Mouse (Mus musculus) MEL (cell line): ENCODE measurements around the gene Ndufb7. TPM values are rescaled to one million over a fixed set of nuclear protein-coding genes. Genes with fewer than 3 reads are reported as not detected.

Experiments
- DNase-seq: peaks from one replicate; pipeline ENCODE4 v3.0.0; 2011; ENCODE audit warnings: low read depth, low spot score
- H3K27ac ChIP-seq: 2 replicates; pipeline ENCODE4 v1.5.1; 2012; ENCODE audit warnings: low read depth, mild to moderate bottlenecking, control low read depth, low read length, moderate library complexity; ENCODE audit not compliant: control insufficient read depth
- H3K27me3 ChIP-seq, 2 experiments: fragments of 150-350 bp in 1 of 2; sonication (generic) in 1 of 2; 2 replicates each; pipeline ENCODE4 v1.6.1; 2012; ENCODE audit warnings: low read length in 2 of 2, mild to moderate bottlenecking in 2 of 2, improper control_type of control experiment in 1 of 2, moderate library complexity in 1 of 2; ENCODE audit not compliant: insufficient read depth in 2 of 2, control insufficient read depth in 1 of 2
- H3K36me3 ChIP-seq, 2 experiments: 2 replicates each; pipeline ENCODE4 v1.6.1; 2012 to 2014; ENCODE audit warnings: low read length in 2 of 2, improper control_type of control experiment in 1 of 2, inconsistent platforms in 1 of 2, mild to moderate bottlenecking in 1 of 2; ENCODE audit not compliant: insufficient read depth in 2 of 2, control insufficient read depth in 1 of 2
- H3K4me1 ChIP-seq, 2 experiments: fragments of 150-350 bp in 1 of 2; sonication (generic) in 1 of 2; 2 replicates each; pipeline ENCODE4 v1.6.1; 2012; ENCODE audit warnings: low read length in 2 of 2, improper control_type of control experiment in 1 of 2, mild to moderate bottlenecking in 1 of 2; ENCODE audit not compliant: insufficient read depth in 2 of 2, control insufficient read depth in 1 of 2
- H3K4me3 ChIP-seq, 2 experiments: fragments of 150-350 bp in 1 of 2; sonication (generic) in 1 of 2; 2 replicates each; pipeline ENCODE4 v1.5.1; 2012; ENCODE audit warnings: low read depth in 2 of 2, low read length in 2 of 2, mild to moderate bottlenecking in 2 of 2, moderate library complexity in 2 of 2, control low read depth in 1 of 2, improper control_type of control experiment in 1 of 2; ENCODE audit not compliant: control insufficient read depth in 1 of 2, insufficient read depth in 1 of 2
- H3K79me2 ChIP-seq: 2 replicates; pipeline ENCODE4 v1.6.1; 2012; ENCODE audit warnings: mild to moderate bottlenecking, low read length, moderate library complexity; ENCODE audit not compliant: control insufficient read depth, poor library complexity, insufficient read depth
- H3K9ac ChIP-seq: 2 replicates; pipeline ENCODE4 v1.6.1; 2012; ENCODE audit warnings: low read depth, mild to moderate bottlenecking, control low read depth, low read length, moderate library complexity; ENCODE audit not compliant: control insufficient read depth, poor library complexity, severe bottlenecking
- H3K9me3 ChIP-seq: fragments of 150-350 bp; sonication (generic); replicated peaks from 2 replicates; pipeline ENCODE4 v1.6.1; 2012; ENCODE audit warnings: mild to moderate bottlenecking, low read length, improper control_type of control experiment, moderate library complexity; ENCODE audit not compliant: insufficient read depth
- CHD1 ChIP-seq: IDR thresholded peaks from 2 replicates; pipeline ENCODE4 v1.6.1; 2012; ENCODE audit warnings: low read depth, mild to moderate bottlenecking, inconsistent platforms, low read length, improper control_type of control experiment
- CHD2 ChIP-seq: IDR thresholded peaks from 2 replicates; pipeline ENCODE4 v1.6.1; 2011; ENCODE audit warnings: low read length, improper control_type of control experiment
- CTCF ChIP-seq, 3 experiments: IDR thresholded peaks in 2 of 3; conservative IDR thresholded peaks in 1 of 3; 2 replicates each; pipeline ENCODE4 v1.5.1; 2011 to 2012; ENCODE audit warnings: low read length in 3 of 3, low read depth in 2 of 3, mild to moderate bottlenecking in 2 of 3, improper control_type of control experiment in 1 of 3, inconsistent platforms in 1 of 3, mixed read lengths in 1 of 3, moderate library complexity in 1 of 3; ENCODE audit not compliant: control insufficient read depth in 1 of 3, insufficient read depth in 1 of 3, poor library complexity in 1 of 3, severe bottlenecking in 1 of 3
- EP300 ChIP-seq, 2 experiments: IDR thresholded peaks; 2 replicates each; pipeline ENCODE4 v1.6.1; 2011; ENCODE audit warnings: improper control_type of control experiment in 2 of 2, low read length in 2 of 2, low read depth in 1 of 2, mild to moderate bottlenecking in 1 of 2
- ETS1 ChIP-seq: IDR thresholded peaks from 2 replicates; pipeline ENCODE4 v1.6.1; 2012; ENCODE audit warnings: low read depth, mild to moderate bottlenecking, inconsistent platforms, low read length, improper control_type of control experiment, moderate library complexity
- GABPA ChIP-seq: IDR thresholded peaks from 2 replicates; pipeline ENCODE4 v1.6.1; 2012; ENCODE audit warnings: low read depth, mild to moderate bottlenecking, inconsistent platforms, low read length, improper control_type of control experiment, moderate library complexity
- GATA1 ChIP-seq: IDR thresholded peaks from 2 replicates; pipeline ENCODE4 v1.6.1; 2011; ENCODE audit warnings: low read depth, low read length, improper control_type of control experiment
- HCFC1 ChIP-seq: IDR thresholded peaks from 2 replicates; pipeline ENCODE4 v1.6.1; 2012; ENCODE audit warnings: low read depth, mild to moderate bottlenecking, inconsistent platforms, low read length, improper control_type of control experiment, moderate library complexity
- KAT2A ChIP-seq: conservative IDR thresholded peaks from 2 replicates; pipeline ENCODE4 v1.6.1; 2012; ENCODE audit warnings: low read depth, low read length, improper control_type of control experiment, inconsistent platforms
- MAFK ChIP-seq: IDR thresholded peaks from 2 replicates; pipeline ENCODE4 v1.6.1; 2011; ENCODE audit warnings: low read depth, mild to moderate bottlenecking, low read length, improper control_type of control experiment, borderline replicate concordance
- MXI1 ChIP-seq: IDR thresholded peaks from 2 replicates; pipeline ENCODE4 v1.6.1; 2011; ENCODE audit warnings: mild to moderate bottlenecking, low read depth, low read length, improper control_type of control experiment
- MYB ChIP-seq: IDR thresholded peaks from 2 replicates; pipeline ENCODE4 v1.6.1; 2011; ENCODE audit warnings: mild to moderate bottlenecking, low read depth, low read length, improper control_type of control experiment
- MYC ChIP-seq: IDR thresholded peaks from 2 replicates; pipeline ENCODE4 v1.6.1; 2011; ENCODE audit warnings: low read depth, mild to moderate bottlenecking, low read length, improper control_type of control experiment, moderate library complexity
- POLR2A ChIP-seq, 2 experiments: IDR thresholded peaks; 2 replicates each; pipeline ENCODE4 v1.6.1; 2011 to 2012; ENCODE audit warnings: low read length in 2 of 2, mild to moderate bottlenecking in 2 of 2, control low read depth in 1 of 2, improper control_type of control experiment in 1 of 2, low read depth in 1 of 2, moderate library complexity in 1 of 2; ENCODE audit not compliant: control insufficient read depth in 1 of 2, insufficient read depth in 1 of 2, poor library complexity in 1 of 2
- POLR2AphosphoS2 ChIP-seq: IDR thresholded peaks from 2 replicates; pipeline ENCODE4 v1.6.1; 2011; ENCODE audit warnings: low read length, improper control_type of control experiment
- POLR2AphosphoS5 ChIP-seq: IDR thresholded peaks from 2 replicates; pipeline ENCODE4 v1.6.1; 2012; ENCODE audit warnings: low read depth, borderline replicate concordance, mild to moderate bottlenecking, inconsistent platforms, low read length, moderate library complexity, mixed read lengths
- RAD21 ChIP-seq: IDR thresholded peaks from 2 replicates; pipeline ENCODE4 v1.6.1; 2011; ENCODE audit warnings: mild to moderate bottlenecking, low read depth, low read length, improper control_type of control experiment
- RCOR1 ChIP-seq: IDR thresholded peaks from 2 replicates; pipeline ENCODE4 v1.6.1; 2012; ENCODE audit warnings: low read depth, mild to moderate bottlenecking, inconsistent platforms, low read length, improper control_type of control experiment
- SIN3A ChIP-seq: IDR thresholded peaks from 2 replicates; pipeline ENCODE4 v1.6.1; 2012; ENCODE audit warnings: low read length, improper control_type of control experiment, inconsistent platforms
- TAL1 ChIP-seq: IDR thresholded peaks from 2 replicates; pipeline ENCODE4 v1.6.1; 2012; ENCODE audit warnings: mild to moderate bottlenecking, inconsistent platforms, low read length, moderate library complexity, mixed read lengths
- TBP ChIP-seq: IDR thresholded peaks from 2 replicates; pipeline ENCODE4 v1.8.0; 2011; ENCODE audit warnings: low read depth, low read length, improper control_type of control experiment
- TCF12 ChIP-seq: IDR thresholded peaks from 2 replicates; pipeline ENCODE4 v1.6.1; 2014; ENCODE audit warnings: low read depth, mild to moderate bottlenecking, inconsistent platforms, low read length, improper control_type of control experiment, moderate library complexity
- UBTF ChIP-seq: IDR thresholded peaks from 2 replicates; pipeline ENCODE4 v1.6.1; 2012; ENCODE audit warnings: low read depth, mild to moderate bottlenecking, inconsistent platforms, low read length, improper control_type of control experiment, moderate library complexity, borderline replicate concordance; ENCODE audit not compliant: insufficient read depth
- USF1 ChIP-seq: IDR thresholded peaks from 2 replicates; pipeline ENCODE4 v1.6.1; 2014; ENCODE audit warnings: low read depth, mild to moderate bottlenecking, inconsistent platforms, low read length, improper control_type of control experiment, moderate library complexity
- USF2 ChIP-seq, 2 experiments: IDR thresholded peaks; 2 replicates each; pipeline ENCODE4 v1.6.1; 2011 to 2012; ENCODE audit warnings: improper control_type of control experiment in 2 of 2, low read length in 2 of 2, borderline replicate concordance in 1 of 2, inconsistent platforms in 1 of 2, low read depth in 1 of 2, mild to moderate bottlenecking in 1 of 2; ENCODE audit not compliant: insufficient read depth in 1 of 2
- ZC3H11A ChIP-seq: IDR thresholded peaks from 2 replicates; pipeline ENCODE4 v1.6.1; 2012; ENCODE audit warnings: low read depth, mild to moderate bottlenecking, inconsistent platforms, low read length, improper control_type of control experiment
- ZKSCAN1 ChIP-seq: IDR thresholded peaks from 2 replicates; pipeline ENCODE4 v1.6.1; 2012; ENCODE audit warnings: low read depth, mild to moderate bottlenecking, inconsistent platforms, low read length, improper control_type of control experiment, moderate library complexity
- ZMIZ1 ChIP-seq: IDR thresholded peaks from 2 replicates; pipeline ENCODE4 v1.6.1; 2012; ENCODE audit warnings: low read depth, mild to moderate bottlenecking, inconsistent platforms, low read length, improper control_type of control experiment, moderate library complexity
- ZNF384 ChIP-seq: IDR thresholded peaks from 2 replicates; pipeline ENCODE4 v1.6.1; 2012; ENCODE audit warnings: low read depth, mild to moderate bottlenecking, inconsistent platforms, low read length, improper control_type of control experiment
- polyA plus RNA-seq, 2 experiments: library from polyadenylated mRNA; stranded (reverse) in 1 of 2; unstranded in 1 of 2; fragments of >175 nt in 1 of 2; fragments of >200 nt in 1 of 2; gene quantifications; 2 replicates each; pipeline versions ENCODE4 v1.2.1 to v1.2.4; 2012; ENCODE audit warnings: low replicate concordance in 2 of 2, low read depth in 1 of 2; ENCODE audit not compliant: insufficient read length in 2 of 2, insufficient read depth in 1 of 2, missing spikeins in 1 of 2
- total RNA-seq: library from RNA; depleted of rRNA; stranded (reverse); fragments of 300-350 nt; gene quantifications from 2 replicates; pipeline ENCODE4 v1.2.3, GENCODE M21; 2012

The Ndufb7 gene
- total and polyA plus RNA-seq, 3 experiments: 194 to 311 TPM; not detected in 1

- no peak for DNase-seq
- H3K9me3 ChIP-seq: no peaks in the 10 kb centered on the region
- TF ChIP-seq ZMIZ1 (no peak), UBTF (no peak), TAL1 (no peak), POLR2AphosphoS5 (no peak), TCF12 (no peak), GATA1 (no peak), GABPA (no peak), RCOR1 (no peak), POLR2AphosphoS2 (no peak), POLR2A (IDR thresholded peaks at IDR 0.05; ENCODE audit: control insufficient read depth in 1 of 2, insufficient read depth in 1 of 2, low read depth in 1 of 2, low read length in 2 of 2, poor library complexity in 1 of 2) (no peak), CTCF (IDR thresholded peaks at IDR 0.05 in 2 of 3, conservative IDR thresholded peaks at IDR 0.05 in 1 of 3; ENCODE audit: control insufficient read depth in 1 of 3, insufficient read depth in 1 of 3, low read depth in 2 of 3, low read length in 3 of 3, poor library complexity in 1 of 3, severe bottlenecking in 1 of 3) (no peak), USF2 (IDR thresholded peaks at IDR 0.05; ENCODE audit: borderline replicate concordance in 1 of 2, insufficient read depth in 1 of 2, low read depth in 1 of 2, low read length in 2 of 2) (no peak), CHD2 (no peak), MAFK (no peak)
- no peak overlapping the region for H3K27ac ChIP-seq
- no peak overlapping the region for H3K9ac ChIP-seq
- peaks cover 15 to 25% of the 10 kb centered on the region in 2 experiments for H3K4me1 ChIP-seq
- peaks cover 0 to 15% of the 10 kb centered on the region in 2 experiments; a peak in 2 of 4 replicates for H3K36me3 ChIP-seq
- H3K27me3 ChIP-seq: no peaks in the 10 kb centered on the region
- no peak overlapping the region for H3K4me3 ChIP-seq
- peaks cover 9% of the 10 kb centered on the region for H3K79me2 ChIP-seq
These were observed 31.7 kb downstream of the Ndufb7 start for GRCm38 (mm10) chr8:83598146-83598545.

DNA sequence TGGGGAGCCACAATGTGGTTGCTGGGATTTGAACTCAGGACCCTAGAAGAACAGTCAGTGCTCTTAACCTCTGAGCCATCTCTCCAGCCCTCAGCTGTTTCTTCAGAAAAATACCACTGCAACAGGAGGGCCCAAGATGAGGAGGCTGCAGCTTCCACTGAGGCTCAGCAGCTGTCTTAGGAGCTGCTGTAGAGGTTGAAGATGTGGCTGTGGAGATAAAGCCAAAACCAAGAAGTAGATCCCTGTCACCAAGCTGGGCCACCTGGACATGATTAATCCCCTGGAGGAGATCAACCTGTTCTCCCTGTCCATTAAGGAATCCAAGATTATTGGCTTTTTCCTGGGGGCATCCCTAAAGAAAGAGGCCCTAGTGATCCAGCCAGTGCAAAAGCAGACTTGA is 33.3 kb downstream of the Ndufb7 start:
- Histone ChIP-seq H3K4me1 (peaks cover 14 to 23% of the 10 kb centered on the region in 2 experiments), H3K9me3 (no peaks in the 10 kb centered on the region), H3K27me3 (no peaks in the 10 kb centered on the region), H3K36me3 (peaks cover 0 to 14% of the 10 kb centered on the region in 2 experiments; a peak in 2 of 4 replicates), H3K9ac (peak overlapping the region; percentile 4; the same call in 1 of the 2 replicates), H3K27ac (peak overlapping the region; percentile 62), H3K4me3 (no peak overlapping the region), H3K79me2 (no peaks in the 10 kb centered on the region; the same call in 1 of the 2 replicates)
- peak; percentile 61 for DNase-seq
- TF ChIP-seq MYB (no peak), MAFK (no peak), USF2 (IDR thresholded peaks at IDR 0.05; ENCODE audit: borderline replicate concordance in 1 of 2, insufficient read depth in 1 of 2, low read depth in 1 of 2, low read length in 2 of 2) (no peak), ZC3H11A (no peak), UBTF (no peak), TBP (peak; percentile 27; the same call in 1 of the 2 replicates), MXI1 (no peak), USF1 (no peak), ETS1 (no peak), POLR2AphosphoS5 (no peak), ZKSCAN1 (no peak), MYC (no peak), ZMIZ1 (no peak), SIN3A (0 out of 2 replicates have a peak, but pooled peaks have one; percentile 32), HCFC1 (no peak), ZNF384 (no peak), CTCF (IDR thresholded peaks at IDR 0.05 in 2 of 3, conservative IDR thresholded peaks at IDR 0.05 in 1 of 3; ENCODE audit: control insufficient read depth in 1 of 3, insufficient read depth in 1 of 3, low read depth in 2 of 3, low read length in 3 of 3, poor library complexity in 1 of 3, severe bottlenecking in 1 of 3) (no peak), CHD1 (no peak), RCOR1 (no peak), KAT2A (no peak), TCF12 (0 out of 2 replicates have a peak, but pooled peaks have one; percentile 31), RAD21 (no peak), GATA1 (peak; percentile 31; the same call in 1 of the 2 replicates), TAL1 (no peak), EP300 (IDR thresholded peaks at IDR 0.05; ENCODE audit: low read depth in 1 of 2, low read length in 2 of 2) (no peak), POLR2A (IDR thresholded peaks at IDR 0.05; ENCODE audit: control insufficient read depth in 1 of 2, insufficient read depth in 1 of 2, low read depth in 1 of 2, low read length in 2 of 2, poor library complexity in 1 of 2) (0 out of 4 replicates have a peak, but pooled peaks of 1 of the 2 experiments have one; percentile 4)
